Mouse (Mus musculus): ENCODE measurements at regions not wholly inside any gene's neighbourhood (a gene's known extent, or its start where the extent isn't known, plus 50 kb on each side); places are given as distances from the start of the nearest gene placed in this dataset.

DNA sequence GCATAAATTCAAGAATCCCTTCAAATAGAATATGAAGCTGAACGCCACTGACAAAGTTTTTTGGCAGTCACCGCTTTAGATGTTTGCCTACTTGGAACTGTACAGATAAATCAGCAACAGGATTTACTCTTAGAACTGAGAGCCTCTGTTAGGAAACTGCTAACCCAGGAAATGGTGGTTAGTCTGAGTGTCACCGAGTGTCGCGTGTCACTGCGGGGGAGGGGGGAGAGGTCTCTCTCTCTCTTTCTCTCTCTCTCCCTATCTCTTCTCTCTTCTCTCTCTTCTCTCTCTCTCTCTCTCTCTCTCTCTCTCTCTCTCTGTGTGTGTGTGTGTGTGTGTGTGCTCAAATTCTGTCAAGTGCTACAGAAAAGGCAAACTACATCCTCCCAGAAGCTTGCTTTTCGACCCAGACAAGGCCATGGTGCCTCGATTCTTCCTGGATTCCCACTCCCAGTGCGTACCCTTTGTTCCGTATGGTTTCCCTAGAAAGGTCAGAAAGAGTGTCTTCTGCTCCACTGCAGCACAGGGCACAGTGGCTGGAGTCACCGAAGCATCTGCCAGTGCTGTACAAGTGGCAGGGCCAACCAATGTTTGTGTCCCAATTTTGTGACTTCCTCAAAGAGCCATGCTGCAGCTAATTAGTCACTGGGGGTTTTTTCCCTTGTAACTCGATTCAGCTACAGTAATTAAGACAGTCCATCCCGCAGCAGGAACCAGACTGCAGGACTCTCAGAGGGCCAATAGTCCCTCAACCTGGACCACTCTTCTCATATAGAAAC lies 87.0 kb downstream of the Cog6 start:
- peak; percentile 41 to 48 for DNase-seq (ENCODE audit: low read depth in 2 of 2, low spot score in 2 of 2)

DNA sequence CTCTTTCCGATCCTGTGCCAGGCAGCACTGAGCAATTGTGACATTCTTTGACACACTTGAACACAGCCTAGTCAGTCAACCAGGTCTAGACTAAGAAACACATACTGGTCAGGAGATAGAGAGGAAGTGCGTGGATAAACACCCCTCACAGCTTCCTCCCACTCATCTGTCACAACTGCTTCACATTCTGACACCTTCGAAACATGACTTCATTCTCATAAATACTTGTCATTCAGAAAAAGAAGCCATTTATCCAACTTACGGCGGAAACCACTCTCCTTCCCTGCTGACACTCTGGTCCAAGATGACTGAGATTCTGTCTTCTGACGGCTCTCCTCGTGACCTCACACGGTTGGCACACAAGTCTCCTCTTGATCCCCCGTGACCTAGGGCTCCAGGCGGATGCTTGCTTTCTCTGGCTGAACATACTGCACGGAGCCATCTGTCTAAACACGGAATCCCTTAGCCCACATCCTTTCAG lies 89.6 kb downstream of the Cog6 start:
- peak; percentile 66 to 71 for DNase-seq (ENCODE audit: low read depth in 2 of 2, low spot score in 2 of 2)

DNA sequence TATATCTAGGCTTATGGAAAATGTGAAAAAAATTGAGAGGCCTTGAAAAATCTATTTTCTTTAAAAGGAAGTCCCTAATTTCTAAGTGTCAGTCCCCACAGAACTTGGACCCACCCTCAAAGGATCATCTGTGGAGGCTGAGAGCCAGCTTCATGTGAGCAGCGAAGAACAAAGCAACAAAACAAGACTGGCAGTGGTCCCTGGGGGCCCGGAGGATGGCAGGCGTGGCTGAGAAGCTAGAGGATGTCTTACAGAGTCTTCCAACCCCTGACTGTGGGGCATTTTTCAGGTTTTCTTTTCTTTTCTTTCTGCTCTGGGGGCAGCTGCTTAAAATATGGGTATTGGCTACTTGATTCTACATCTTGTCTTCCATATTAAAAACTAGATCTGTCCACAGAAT lies 90.5 kb downstream of the Cog6 start:
- peak in 1 of 2 experiments; percentile 13 for DNase-seq (ENCODE audit: low read depth in 2 of 2, low spot score in 2 of 2)

DNA sequence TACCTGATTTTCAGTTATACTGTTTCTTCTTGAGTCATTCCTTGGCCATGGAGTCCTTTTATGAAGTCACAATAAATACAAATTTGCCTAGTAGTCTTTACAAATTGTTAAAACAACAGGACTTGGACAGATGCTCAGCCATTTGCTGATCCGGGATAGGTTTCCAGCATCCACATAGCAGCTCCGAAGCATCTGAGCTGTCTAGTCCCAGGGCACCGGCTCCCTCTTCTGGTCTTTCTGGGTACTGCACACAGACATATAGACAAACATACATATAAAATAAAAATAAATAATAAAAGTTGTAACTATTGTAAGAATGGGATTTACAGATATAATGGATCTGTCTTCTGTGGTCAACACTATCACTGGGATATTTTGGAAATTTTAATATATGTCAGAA lies 91.8 kb downstream of the Cog6 start:
- DNase-seq (ENCODE audit: low read depth in 2 of 2, low spot score in 2 of 2), result peak; percentile 56 to 63

DNA sequence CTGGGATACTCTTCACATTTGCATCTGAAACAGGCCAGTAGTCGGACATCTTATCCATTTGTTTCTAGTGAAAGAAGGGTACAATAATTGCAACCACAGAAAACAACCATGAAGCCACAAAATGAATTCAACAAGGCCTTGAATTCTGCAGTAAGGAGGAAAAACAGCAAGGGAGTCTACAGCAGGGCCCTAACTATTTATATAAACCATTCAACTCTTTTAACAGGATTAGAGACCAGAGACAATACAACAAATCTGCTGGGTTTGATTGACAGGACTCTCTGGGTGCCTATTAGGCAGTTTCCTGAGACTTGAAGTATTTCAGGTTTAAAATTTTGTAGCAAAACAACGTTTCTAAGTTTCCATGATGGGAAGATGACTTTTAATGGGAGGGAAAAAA lies 92.4 kb downstream of the Cog6 start:
- no peak for DNase-seq (ENCODE audit: low read depth in 2 of 2, low spot score in 2 of 2)

DNA sequence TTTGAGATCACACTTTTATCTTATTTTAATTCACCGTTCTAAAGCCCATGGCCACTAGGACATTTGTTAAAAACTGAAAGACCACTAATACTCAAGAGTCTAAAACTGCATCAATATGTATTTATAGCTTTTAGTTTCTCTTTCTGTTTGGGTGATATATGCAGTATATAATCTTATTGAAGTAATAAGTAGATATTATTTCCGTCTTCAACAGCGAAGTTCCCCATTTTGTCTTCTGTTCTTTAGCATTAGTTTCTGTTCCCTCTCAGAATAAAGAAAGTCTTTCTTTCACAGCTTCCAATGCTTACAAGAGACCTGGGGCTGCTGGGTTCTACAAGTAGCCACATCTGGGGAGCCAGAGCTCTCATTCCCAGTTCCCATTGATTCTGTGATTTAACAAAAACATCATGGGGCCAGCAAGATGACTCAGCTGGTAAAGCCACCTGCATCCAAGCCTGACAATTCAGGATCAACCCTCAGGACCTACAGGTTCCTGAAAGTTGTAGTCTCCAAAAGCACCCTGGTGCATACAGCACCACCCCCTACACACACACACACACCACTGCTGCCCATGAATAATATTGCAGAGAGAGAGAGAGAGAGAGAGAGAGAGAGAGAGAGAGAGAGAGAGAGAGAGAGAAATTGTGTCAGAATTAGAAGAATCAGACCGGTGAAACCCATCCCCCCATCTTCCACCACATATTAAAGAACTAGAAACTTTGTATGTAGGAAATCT lies 93.0 kb downstream of the Cog6 start:
- no peak for DNase-seq (ENCODE audit: low read depth in 2 of 2, low spot score in 2 of 2)

DNA sequence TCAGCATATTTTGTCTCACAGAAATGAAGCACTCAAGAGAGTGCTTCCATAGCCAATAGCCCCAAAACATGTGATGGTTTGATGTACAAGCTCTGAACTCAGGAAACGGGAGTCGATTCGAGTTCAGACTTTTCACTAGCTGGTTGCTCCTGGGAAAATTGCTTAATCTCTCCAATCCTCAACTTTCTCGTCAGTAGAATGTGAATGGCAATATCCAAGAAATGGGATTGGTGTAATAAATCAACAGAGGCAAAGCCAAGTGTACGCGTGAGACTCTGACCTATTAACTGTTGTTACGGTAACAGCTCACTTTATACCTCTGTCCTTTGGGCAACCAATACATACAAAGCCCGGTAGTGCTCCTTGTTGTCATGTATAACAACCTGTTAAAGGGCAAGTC lies 94.6 kb downstream of the Cog6 start:
- no peak for DNase-seq (ENCODE audit: low read depth in 2 of 2, low spot score in 2 of 2)

DNA sequence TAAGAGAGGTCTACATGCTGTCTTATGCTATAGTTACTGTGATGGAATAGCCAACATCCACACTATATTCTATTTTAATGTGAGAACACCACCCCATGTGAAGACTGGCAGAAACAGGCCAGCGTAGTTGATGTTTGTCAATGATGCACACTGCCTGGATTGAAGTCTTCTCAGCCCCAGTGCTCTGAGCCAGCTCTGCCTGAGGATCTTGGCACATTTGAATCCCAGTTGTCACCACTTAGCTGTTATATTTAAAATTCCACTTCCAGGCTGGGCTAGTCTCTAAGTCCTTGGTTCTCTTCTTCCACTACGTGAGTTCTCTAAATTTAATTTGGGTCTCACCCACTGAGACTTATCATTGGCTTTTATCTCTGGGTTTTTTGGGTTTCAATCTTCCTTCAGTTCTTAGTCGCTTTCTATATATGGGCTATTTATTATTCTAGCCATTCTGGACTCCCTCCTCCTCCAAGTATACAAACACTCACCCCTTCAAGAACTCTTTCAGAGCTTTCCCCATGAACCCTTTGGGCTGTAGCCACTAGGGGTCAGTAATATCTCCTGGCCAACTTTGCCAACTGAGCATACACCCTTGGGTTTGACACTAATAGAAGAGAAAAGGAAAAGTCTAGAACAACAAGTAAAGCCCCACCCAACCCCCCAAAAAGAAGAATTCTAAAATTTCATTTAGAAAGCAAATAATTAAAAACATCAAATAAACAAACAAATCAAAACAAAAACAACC lies 110.0 kb downstream of the Cog6 start:
- peak in 1 of 2 experiments; percentile 37 for DNase-seq (ENCODE audit: low read depth in 2 of 2, low spot score in 2 of 2)

DNA sequence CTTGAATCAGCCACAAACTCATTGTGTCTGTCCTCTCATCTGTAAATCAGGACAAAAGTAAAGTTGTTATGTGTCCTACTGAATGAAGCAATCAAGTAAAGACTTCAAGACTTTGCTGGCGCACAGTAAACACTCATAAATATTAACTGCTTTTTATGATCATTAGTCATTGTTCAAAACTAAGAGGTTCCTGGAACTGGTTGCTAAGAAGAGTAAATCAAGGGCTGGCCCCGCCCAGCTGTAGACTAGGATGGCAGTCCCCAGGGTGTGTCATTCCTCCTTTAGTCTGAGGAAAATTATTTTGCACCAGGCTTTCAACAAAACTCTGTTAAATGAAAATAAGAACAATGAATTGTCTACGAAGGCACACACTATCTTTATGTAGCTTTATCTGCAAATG lies 113.0 kb downstream of the Cog6 start:
- DNase-seq (ENCODE audit: low read depth in 2 of 2, low spot score in 2 of 2), result no peak

DNA sequence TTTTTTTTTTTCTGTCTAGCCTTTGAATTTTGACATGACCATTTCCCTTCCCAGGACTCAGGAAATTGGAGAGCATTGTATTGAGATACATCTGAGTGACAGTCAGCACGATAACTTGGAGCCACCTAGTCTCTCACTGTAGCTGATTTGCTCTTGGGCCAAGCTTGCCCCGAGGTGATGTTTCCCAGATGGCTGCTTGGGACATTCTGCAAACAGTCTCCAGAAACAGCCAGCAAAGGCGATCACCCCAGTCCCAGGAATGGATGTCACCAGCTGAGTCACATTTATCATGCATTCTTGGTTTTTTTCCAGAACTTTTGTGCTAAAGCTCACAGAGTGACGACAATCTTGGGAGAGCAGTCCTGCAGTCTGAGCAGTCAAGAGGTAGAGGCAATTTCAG lies 119.4 kb downstream of the Cog6 start:
- no peak for DNase-seq (ENCODE audit: low read depth in 2 of 2, low spot score in 2 of 2)

DNA sequence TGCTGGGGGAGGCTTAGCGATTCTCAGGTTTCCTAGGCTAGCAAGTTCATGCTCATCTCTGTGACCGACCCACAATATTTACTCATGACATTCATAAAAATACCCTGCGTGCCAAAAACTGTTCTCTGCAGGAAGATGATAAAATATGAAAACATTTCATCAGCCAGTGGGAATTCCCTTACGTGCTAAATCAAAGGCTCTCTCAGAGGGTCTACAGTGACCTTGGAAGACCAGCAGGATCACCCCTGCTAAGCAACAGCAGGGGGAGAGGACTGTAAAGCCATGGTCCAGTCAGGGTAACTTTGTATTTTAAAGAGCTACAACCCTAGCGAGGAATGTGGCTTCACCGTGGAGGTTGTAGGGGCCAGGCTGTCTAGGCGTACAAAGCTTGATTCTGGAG lies 120.6 kb downstream of the Cog6 start:
- no peak for DNase-seq (ENCODE audit: low read depth in 2 of 2, low spot score in 2 of 2)

DNA sequence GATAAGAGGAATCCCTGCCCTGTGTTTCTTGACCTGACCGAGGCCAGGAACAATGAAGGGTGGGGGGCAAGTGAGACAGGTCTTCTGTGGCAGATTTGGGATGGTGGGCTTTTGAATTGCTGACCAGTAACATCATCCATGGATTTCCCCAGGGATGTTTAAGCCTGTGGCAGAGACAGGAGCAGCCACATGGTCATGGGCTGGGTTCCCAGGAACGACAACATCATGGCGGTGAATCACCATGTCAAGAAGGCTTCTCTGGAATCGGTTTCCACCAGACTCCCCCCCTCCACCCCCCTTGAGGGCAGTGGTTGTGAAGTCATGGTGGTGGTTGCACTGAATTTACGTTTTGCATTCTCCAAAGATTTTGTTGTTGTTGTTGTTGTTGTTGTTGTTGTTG lies 121.3 kb downstream of the Cog6 start:
- DNase-seq (ENCODE audit: low read depth in 2 of 2, low spot score in 2 of 2), result no peak

DNA sequence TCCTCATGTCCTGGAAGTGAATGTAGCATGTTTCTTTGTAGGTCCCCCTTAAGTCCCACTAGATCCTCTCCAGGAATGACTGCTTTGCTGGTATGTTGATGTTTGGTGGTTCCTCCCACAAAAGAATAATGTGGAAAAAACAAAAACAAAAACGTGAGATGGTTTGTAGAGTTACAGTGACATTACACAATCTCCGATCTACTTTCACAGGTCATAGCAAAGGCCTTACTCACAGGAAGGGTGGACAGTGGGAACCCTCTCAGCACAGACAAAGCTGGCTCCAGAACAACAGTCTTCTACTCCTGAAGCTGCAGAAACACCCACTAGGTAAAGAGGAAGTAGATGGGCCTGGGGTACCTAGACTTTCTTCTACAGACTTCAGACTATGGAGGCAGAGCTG lies 122.2 kb downstream of the Cog6 start:
- no peak for DNase-seq (ENCODE audit: low read depth in 2 of 2, low spot score in 2 of 2)

DNA sequence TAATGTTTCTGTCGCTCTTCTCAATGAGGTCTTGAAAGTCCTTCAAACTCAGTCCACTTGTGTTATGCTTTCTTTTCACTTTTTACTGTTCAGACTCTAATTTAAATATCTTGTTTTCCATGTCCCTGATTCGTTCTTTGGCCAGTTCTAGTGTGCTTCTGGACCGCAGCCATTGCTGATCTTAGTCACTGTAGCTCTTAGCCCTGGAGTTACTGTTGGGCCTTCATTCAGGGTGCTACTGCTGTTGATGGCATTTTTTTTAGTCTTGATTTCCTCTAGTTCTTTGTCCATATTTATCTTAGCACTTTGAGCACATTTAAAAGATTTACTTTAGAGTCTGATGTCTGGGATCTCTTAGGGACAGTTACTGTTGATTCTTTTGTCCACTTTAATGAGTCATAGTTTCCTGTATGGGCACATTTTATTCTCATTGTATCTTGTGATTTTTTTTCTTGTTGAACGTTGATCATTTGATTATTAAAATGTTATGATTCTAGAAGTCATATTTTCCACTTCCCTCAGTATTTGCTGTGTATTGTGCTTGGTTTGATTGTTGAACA lies 127.8 kb downstream of the Cog6 start:
- no peak for DNase-seq (ENCODE audit: low read depth in 2 of 2, low spot score in 2 of 2)

DNA sequence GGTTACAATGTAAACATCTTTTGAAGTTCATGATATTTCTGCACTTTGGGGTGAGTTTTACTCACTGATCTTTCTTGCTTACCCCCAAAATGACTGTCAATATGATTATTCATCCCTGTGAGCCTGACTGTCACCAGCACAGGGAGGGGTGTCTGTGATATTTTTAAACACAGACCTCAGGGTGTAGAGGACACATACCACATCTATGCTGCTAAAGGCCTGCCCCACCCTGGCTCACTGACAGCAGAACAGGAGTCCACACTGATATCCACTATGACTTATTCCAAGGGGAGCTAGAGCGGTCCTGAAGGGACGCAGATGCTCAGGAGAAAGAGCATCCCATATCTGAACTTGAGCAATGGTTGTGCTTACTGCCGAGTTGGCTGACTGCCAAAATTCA lies 135.1 kb downstream of the Cog6 start:
- peak in 1 of 2 experiments; percentile 28 for DNase-seq (ENCODE audit: low read depth in 2 of 2, low spot score in 2 of 2)

DNA sequence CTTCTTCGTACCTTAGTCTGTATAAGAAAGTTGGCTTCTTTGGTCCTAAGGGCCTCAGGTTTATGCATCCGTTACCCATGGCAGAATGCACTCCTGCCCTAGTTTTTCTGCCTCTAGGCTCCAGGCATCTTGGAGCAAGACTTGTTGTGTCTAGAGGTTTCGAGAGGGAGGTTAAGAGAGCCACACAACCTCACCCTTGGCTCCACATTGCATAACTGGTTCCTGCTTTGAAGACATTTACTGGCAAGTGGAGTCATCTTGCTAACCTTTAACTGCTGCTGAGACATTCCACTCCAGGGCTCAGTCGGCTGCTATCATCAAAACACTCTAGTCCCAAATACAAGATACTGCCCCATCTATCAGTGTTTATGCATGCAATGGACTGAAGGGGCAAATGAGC lies 135.9 kb downstream of the Cog6 start:
- no peak for DNase-seq (ENCODE audit: low read depth in 2 of 2, low spot score in 2 of 2)

DNA sequence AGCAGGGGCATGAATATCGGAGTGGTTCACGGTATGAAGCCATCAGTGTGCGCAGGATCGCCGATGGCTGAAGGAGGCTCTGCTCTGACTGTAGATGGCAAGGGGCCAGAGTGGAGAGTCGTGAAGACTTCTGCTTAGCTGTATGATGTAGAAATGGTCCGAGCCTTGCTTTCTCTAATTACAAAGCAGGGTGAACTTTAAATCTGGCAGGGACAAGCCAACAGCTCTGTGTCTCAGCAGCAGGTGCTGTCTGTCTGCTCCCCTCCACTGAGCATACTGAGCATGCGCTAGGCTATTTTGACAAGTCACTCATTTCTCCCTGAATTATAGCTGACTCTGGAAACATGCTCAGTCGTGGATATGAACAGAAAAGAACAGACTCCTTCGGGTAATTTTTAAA lies 137.3 kb downstream of the Cog6 start:
- no peak for DNase-seq (ENCODE audit: low read depth in 2 of 2, low spot score in 2 of 2)

DNA sequence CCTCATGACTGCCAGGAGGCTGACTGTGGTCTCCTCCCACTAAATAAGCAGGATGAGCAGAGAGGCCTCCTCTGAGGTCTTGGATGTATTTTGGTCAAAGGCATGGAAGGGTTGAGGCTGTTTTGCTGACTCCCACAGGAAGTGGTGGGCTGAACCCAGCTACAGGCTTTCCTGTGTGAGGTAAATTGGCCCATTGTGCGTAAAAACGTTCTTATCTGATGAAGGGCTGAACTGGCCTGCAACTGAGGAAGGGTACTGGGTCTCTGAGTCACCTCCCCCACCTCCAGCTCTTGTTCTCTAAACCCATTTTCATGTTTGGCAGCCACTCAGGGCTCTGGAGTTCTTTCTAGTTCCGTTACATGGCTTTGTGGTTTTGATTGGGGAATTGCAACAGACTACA lies 138.7 kb downstream of the Cog6 start:
- DNase-seq (ENCODE audit: low read depth in 2 of 2, low spot score in 2 of 2), result peak; percentile 61 to 73

DNA sequence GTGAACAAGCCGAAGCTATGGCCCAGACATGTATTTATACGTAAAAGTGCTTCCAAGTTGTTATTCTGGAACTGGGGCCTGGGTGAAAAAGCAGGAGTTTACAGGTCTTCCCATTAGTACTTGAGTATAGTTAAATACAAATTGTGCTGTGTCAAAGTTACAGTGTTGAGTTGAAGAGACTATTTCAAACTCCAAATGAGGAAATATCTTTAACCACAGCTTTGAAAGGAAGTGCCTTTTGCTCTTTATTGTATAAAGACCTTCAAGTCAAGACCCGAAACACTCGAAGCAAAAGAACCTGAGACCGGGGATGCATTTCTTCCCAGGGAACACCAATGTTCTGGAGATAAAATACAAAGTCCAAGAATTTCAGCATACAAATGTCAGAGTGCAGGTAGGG lies 144.8 kb downstream of the Cog6 start:
- no peak for DNase-seq (ENCODE audit: low read depth in 2 of 2, low spot score in 2 of 2)

DNA sequence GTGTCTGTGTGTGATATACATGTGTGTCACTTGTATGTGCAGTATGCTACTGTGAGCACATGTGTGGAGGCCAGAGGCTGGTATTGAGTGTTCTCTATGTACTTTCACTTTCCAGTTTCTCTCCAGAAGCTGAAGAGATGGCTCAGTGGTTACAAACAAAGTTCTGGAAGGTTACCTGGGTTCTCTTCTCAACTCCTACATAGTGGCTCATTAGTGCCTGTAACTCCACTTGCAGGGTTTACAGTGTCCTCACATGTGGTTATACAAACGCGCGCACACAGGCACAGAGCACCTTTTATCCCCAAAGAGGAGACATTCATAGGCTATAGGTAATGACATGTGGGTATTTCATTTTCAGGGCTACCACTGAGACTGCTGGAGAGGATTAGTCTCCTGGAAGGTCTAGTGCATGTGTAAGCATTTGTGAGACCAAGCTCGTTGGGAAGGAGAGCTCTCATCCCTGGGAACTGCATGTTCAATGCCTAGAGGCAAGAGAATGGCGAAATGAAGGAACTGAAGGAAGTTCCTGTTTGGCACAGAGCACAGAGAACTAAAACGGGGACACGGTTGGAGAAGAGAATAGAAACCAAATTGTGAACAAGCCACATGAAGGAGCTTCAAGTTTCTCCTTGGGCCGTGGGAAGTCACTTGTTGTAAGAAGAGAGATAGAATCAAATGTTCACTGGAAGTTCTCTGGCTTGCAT lies 153.7 kb downstream of the Cog6 start:
- peak in 1 of 2 experiments; percentile 30 for DNase-seq (ENCODE audit: low read depth in 2 of 2, low spot score in 2 of 2)

DNA sequence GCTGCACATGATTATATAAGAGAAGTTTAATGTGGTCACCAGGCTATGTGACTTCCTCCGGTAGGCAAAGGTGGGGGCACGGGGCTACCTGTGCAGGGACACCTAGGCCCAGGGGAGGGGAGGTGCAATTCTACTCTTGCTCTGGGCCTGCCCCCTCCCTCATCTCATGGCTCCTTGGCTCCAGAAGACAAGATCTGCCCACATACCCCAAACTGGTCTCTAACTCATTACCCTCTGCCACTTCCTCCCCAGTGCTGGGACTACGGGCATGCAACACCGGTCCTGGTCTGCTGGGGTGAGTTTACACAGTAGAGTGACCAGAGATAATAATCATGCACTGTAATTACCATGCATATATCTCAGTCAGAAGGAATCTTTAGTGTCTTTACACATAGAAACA lies 155.0 kb downstream of the Cog6 start:
- no peak for DNase-seq (ENCODE audit: low read depth in 2 of 2, low spot score in 2 of 2)
